Mouse (Mus musculus) 3134 (cell line): Measurements from ENCODE around the gene Cd5l.
"Not testable (repeated sequence)": the region's sequence is repeated elsewhere in the genome, so short reads cannot be mapped to it uniquely, and the experiment has no call there.

Experiments
- DNase-seq: peaks from one replicate; pipeline ENCODE4 v3.0.0-alpha.2; 2011; ENCODE audit warnings: low spot score; ENCODE audit not compliant: insufficient read length; ENCODE audit errors: extremely low read depth

Gene Cd5l

GRCm38 (mm10) chr3:87357581-87357980 lies at the start of gene Cd5l:
Gene Cd5l (plus strand): TSS chr3:87357881.
- DNase-seq = no peak

GRCm38 (mm10) chr3:87309922-87310321 lies 47.8 kb upstream of the Cd5l start:
- no peak for DNase-seq

GRCm38 (mm10) chr3:87322557-87322956 lies 35.1 kb upstream of the Cd5l start:
- no peak for DNase-seq

- no peak for DNase-seq
These were observed 33.9 kb upstream of the Cd5l start for GRCm38 (mm10) chr3:87323778-87324177.

GRCm38 (mm10) chr3:87337899-87338298 lies 19.8 kb upstream of the Cd5l start:
- DNase-seq = no peak

GRCm38 (mm10) chr3:87350992-87351391 lies 6.7 kb upstream of the Cd5l start:
- not testable (repeated sequence) for DNase-seq

GRCm38 (mm10) chr3:87359215-87359614 lies 1.5 kb downstream of the Cd5l start:
- no peak for DNase-seq

- DNase-seq = no peak
These were observed 2.8 kb downstream of the Cd5l start for GRCm38 (mm10) chr3:87360466-87360865.

GRCm38 (mm10) chr3:87365691-87366090 lies 8.0 kb downstream of the Cd5l start:
- no peak for DNase-seq

GRCm38 (mm10) chr3:87367511-87367910 lies 9.8 kb downstream of the Cd5l start:
- DNase-seq = no peak

GRCm38 (mm10) chr3:87369181-87369580 lies 11.5 kb downstream of the Cd5l start:
- DNase-seq = no peak

- no peak for DNase-seq
These were observed 18.8 kb downstream of the Cd5l start, which contains the start of gene Fcrl1 for GRCm38 (mm10) chr3:87376195-87377165. Gene Fcrl1 (plus strand): TSS chr3:87376387.

- DNase-seq = no peak
These were observed 19.5 kb downstream of the Cd5l start for GRCm38 (mm10) chr3:87377228-87377627.

GRCm38 (mm10) chr3:87377719-87378118 lies 20.0 kb downstream of the Cd5l start:
- DNase-seq = no peak

- not testable (repeated sequence) for DNase-seq
These were observed 22.1 kb downstream of the Cd5l start for GRCm38 (mm10) chr3:87379641-87380315.

GRCm38 (mm10) chr3:87381806-87382712 lies 24.4 kb downstream of the Cd5l start:
- DNase-seq = no peak

GRCm38 (mm10) chr3:87383308-87383707 lies 25.6 kb downstream of the Cd5l start:
- DNase-seq = no peak

GRCm38 (mm10) chr3:87385105-87385504 lies 27.4 kb downstream of the Cd5l start:
- no peak for DNase-seq

- no peak for DNase-seq
These were observed 33.3 kb downstream of the Cd5l start for GRCm38 (mm10) chr3:87390935-87391334.

- DNase-seq = no peak
These were observed 41.1 kb downstream of the Cd5l start for GRCm38 (mm10) chr3:87398809-87399208.

GRCm38 (mm10) chr3:87399906-87400305 lies 42.2 kb downstream of the Cd5l start:
- DNase-seq = no peak
